Mouse (Mus musculus) heart, adult 9 months (tissue): ENCODE measurements around the gene Dab2ip.

ENCODE experiments used
- DNase-seq, 2 experiments: peaks; one replicate each; pipeline ENCODE4 v3.0.0; 2022; ENCODE audit warnings: low spot score in 2 of 2

Dab2ip gene

DNA sequence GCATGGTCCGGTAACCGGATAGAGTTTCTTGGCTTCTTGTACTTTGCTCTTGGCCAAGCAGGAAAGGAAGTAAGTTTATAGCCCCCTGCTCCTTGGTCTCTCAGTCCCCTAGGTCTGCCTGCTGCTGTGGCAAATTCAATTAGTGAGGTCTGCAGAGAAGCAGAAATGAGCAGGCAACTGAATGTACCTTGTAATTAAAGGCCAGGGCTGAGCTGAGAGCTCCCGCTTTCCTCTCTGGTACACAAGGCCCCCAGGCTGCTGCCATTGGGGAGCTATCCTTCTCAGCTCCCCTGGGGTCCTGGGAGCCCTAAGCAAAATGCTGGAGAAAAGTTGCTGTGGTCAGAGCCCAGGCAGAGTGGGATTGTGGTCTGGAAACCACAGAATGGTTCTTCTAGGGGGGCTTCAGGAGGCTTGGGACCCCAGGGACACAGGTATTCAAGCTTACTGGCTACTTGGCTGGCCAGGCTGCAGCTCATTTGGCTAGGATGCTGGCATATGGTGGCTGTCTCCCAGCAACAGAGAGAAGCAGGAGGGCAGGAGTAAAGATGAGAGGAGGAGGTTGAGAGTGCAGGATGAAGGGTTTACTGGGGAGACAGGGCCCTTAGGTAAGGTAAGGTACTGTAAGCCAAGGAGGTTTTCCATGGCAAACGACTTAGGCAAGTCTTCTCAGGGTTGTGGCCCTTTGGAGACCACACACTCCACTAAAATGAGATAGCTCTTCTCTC is 922 bp downstream of the Dab2ip start:
- no peak for DNase-seq

- no peak for DNase-seq
These were observed 1.4 kb downstream of the Dab2ip start for GRCm38 (mm10) chr2:35559551-35559835.

GRCm38 (mm10) chr2:35563722-35564121 is 5.7 kb downstream of the Dab2ip start:
- peak in 1 of 2 experiments; percentile 47 for DNase-seq

GRCm38 (mm10) chr2:35565051-35565836 is 7.2 kb downstream of the Dab2ip start:
- no peak for DNase-seq

- no peak for DNase-seq
These were observed 9.1 kb downstream of the Dab2ip start for GRCm38 (mm10) chr2:35566957-35567693.

DNA sequence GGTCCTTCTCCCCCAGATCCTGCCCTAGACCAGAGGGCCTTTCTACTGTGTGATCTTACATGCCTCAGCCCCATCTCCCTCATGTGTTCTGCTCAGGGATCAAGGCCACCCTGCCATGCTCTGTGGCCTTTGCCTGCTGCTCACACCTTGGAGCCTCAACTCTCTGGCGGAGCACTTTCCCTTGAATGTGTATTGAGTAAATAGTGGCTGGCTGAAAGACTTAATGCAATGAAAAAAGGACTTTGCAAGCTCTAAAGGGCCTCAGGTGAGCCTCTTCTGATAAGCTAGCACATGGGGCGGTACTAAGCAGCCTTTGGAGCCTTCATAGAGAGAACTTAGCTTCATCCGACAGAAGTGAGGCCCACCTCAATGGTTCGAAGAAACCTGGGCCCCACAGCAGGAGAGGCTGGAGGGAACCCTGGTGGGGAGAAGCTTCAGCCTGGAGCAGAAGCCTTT is 9.7 kb downstream of the Dab2ip start:
- no peak for DNase-seq

- no peak for DNase-seq
These were observed 12.7 kb downstream of the Dab2ip start for GRCm38 (mm10) chr2:35570743-35571142.

DNA sequence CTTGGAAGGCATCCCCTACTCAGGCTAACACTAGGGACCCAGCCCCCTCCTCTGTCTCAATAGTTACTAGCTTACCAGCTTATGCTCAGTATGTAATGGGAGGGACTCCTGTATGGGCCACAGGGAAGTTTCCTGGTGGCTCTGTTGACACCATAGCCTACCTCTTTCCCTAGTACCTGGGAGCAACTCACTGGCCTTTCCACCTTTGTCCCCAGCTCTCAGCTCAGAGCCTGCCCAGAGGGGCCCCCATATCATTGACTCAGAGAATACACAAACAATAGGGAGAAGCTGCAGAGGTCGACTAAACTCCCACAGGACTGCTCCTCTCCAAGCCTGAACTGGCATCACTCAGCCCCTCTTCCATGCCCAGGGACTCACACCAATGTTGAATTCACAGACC is 16.6 kb downstream of the Dab2ip start:
- no peak for DNase-seq

DNA sequence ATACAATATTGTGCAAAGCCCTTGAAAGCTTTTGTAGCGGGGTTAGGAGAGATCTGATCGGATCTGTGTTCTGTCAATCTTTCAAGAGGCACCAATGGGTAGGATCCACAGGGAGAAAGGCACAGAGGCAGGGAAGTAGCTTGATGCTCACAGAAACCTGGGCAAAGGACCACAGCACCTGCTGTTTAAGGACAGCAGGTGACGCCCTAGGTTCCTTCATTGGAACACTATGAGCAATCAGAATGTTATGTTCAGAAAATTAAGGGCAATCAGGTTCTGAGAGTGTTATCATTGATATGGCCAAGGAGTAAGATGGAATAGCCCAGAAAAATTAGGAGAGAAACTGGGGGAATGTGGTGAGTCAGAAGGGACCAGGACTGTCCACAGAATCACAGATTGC is 18.6 kb downstream of the Dab2ip start:
- DNase-seq, result no peak

DNA sequence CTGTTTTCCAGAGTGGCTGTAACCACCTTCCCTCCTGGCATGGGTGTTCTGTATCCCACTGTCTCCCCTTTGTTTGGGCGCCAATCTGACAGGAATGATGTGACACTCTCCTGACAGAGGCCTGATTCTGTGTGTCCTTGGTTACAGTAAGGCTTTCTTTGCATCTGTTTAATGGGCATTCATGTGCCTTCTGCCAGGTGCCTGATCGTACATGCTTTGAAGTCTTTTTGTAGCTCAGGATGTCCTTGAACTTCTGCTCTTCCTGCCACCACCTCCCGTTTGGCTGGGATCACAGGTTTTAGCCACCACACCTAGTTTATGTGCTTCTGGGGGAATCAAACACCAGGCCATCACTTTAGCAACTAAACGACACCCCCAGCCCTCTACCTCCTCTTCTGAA is 22.0 kb downstream of the Dab2ip start:
- no peak for DNase-seq

DNA sequence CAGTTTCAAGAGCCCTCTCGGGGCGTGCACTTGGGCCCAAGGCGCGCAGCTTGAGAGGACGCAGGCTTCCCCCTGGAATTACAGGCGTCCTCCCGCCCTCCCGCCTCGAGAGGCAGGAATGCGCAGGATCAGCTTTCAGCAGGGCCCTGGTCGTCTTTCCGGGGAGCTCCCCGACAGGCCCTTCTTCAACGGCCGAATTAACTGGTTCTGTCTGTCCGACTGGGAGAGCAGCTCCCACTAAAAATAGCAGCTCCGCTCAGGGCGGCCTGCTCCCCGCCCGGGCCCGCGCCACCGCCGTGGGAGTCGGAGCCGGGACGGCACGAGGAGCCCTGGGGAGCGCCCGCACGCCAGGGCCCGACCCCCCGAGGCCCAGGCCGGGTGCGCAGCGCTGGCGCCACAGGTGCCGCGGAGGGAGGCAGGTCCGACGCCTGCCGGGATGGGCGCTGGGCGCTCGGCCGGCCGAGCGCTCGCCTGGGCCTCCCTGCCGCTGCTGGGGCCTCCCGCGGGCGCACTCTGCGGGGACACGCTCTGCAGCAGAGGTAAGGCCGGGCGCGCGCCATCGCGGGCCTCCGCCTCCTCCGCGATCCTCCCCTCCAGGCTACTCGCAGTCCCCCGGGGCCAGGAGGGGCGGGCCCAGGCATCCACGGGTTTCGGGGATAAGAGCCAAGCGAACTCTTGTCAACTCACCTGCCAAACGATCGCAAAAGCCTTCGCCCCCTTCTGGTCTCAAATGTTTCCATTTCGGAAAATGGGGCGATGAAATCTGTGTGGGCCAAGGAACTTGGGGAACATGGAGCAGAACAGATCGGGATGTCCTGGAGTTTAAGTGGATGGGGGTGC is 23.7 kb downstream of the Dab2ip start:
- peak; percentile 71 for DNase-seq

- peak; percentile 72 to 75 for DNase-seq
These were observed 24.4 kb downstream of the Dab2ip start for GRCm38 (mm10) chr2:35582341-35582941.

GRCm38 (mm10) chr2:35583406-35583805 is 25.3 kb downstream of the Dab2ip start:
- no peak for DNase-seq

DNA sequence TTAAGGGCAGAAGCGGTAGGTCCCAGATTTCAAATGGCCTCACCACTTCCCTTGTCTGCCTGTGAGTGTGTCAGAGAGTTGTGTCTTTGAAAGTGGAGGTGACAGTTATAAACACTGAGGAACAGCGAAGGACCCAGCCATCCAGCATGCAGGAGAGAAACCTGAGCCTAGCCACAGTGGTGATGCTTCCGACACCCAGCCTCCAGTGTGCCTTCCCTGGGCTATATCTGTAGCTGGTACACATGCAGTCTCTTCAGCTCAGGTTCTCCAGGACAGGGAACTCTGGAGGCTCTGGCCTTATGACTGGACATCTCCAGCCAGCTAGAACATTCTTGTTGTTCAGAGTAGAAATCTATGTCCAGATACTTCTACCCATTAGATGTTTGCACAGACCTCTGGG is 25.9 kb downstream of the Dab2ip start:
- no peak for DNase-seq

DNA sequence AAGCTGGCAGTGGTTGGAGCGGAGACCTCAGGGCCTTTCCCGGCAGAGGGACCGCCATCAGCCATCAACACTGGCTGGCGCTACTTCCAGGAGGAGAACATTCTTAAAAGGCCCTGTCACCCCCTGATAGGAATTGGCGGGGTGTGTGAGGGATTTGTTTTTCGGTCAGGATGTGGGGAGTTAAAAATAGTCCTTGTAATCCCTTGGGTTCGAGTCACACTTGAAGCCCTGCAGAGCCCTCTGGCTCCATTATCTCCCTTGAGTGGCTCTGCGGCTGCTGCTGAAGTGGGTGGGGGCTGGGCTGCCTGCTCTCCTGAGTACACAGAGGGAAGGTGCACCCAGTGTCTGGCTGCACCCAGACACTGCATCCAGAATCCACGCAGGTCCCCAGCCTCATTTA is 30.3 kb downstream of the Dab2ip start:
- DNase-seq, result peak; percentile 74 to 86

GRCm38 (mm10) chr2:35589385-35589784 is 31.3 kb downstream of the Dab2ip start:
- DNase-seq, result no peak

DNA sequence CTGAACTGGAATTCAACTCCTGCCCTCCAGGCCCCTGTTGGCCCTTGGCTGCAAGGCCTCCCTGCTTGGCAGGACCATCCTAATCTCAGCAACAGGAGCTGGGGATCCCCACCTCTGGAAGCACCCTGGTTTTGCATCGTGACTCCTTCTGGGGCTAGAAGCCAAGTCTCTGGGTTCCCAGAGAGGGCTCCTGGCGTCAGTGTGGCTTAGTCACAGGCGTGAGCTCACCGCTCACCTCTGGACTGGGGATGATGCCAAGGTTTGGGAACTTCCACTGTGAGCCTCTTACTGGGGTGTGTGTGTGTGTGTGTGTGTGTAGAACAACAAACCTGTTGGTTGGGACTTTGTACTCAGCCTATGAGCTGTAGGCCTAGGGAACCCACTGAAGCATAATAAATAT is 31.7 kb downstream of the Dab2ip start:
- DNase-seq, result peak; percentile 76 to 77

GRCm38 (mm10) chr2:35591961-35592724 is 34.1 kb downstream of the Dab2ip start:
- DNase-seq, result peak; percentile 39 to 69

DNA sequence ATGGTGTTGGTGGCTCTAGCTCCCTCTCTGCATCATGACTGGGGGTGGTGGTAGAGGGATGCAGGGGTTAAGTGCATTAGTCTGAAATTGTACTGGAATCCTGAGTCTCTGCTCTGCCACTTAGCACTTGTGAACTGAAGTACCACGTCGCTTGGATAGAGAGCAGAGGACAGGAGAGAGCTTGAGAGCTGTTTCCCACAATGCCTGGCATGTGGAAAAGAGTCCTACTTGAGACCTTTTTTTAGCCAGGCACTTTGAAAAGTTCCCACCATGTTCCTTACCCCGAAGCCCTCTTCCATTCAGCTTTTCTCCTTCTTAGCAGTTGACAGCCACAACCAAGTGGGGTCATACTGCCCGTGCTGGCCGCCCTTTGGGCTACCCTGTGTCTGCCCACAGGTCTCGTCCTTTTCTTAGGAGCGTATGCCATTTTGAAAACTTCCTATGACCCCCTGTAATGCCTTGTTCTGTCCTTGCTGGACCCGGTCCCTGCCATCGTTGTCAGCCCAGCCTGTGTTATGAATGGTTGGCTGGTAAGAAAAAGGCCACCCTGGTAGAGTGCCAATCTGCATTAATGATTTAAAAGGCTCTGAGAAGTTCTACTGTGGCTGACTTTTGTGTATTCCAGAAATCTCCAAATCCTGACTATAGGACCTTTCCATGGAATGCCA is 34.8 kb downstream of the Dab2ip start:
- no peak for DNase-seq

DNA sequence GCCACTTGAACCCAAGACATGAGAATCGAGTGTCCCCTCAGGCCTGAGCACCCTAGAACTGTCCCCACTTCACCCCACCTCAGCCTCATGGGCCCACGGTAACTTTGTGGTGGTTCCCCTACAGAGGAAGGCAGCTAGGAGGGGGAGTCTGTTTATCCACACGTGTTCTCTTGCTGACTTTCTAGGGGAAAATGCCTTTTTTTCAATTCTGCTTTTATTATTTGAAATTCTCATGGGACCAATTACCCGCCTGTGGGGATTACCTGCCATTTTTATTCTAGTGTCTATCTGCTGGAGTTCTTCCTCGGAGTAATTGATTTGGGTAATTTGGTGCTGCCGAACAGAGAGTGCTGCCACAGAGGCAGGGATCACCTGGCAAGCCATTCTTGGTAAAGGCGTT is 35.8 kb downstream of the Dab2ip start:
- DNase-seq, result no peak
